Mouse (Mus musculus) activated CD4-positive, CD25-positive, alpha-beta regulatory T cell, adult 9 weeks (primary cell): ENCODE results near the gene Zfy1. TPM values are rescaled to one million over a fixed set of nuclear protein-coding genes. Genes with fewer than 3 reads are reported as not detected.

ENCODE experiments used
- polyA plus RNA-seq: library from polyadenylated mRNA; unstranded; fragments of 100-300 nt; shearing (Covaris generic); gene quantifications from one replicate; pipeline ENCODE4 v1.2.1, GENCODE M21; 2017

Gene Zfy1
- polyA plus RNA-seq, result not detected

GRCm38 (mm10) chrY:797309-797708 is at the start of gene Zfy1:
Gene Zfy1, minus strand, starts transcription at chrY:797409.

GRCm38 (mm10) chrY:818396-818795 is 21.2 kb upstream of the Zfy1 start, which contains the start of gene Uba1y:
Gene Uba1y, plus strand, starts transcription at chrY:818649.

Other genes starting within 250 kb of the Zfy1 start
- not detected for gene Uba1y, start 21.2 kb upstream of the Zfy1 start, polyA plus RNA-seq
- gene Kdm5d, start 100.4 kb upstream of the Zfy1 start, polyA plus RNA-seq, result 53.5 TPM
- gene Eif2s3y, start 213.1 kb upstream of the Zfy1 start, polyA plus RNA-seq, result 138 TPM